Mouse (Mus musculus) embryonic facial prominence, embryonic 14.5 days (tissue): ENCODE measurements around the gene Aldh3a2. TPM values are rescaled to one million over a fixed set of nuclear protein-coding genes. Genes with fewer than 3 reads are reported as not detected.

Source experiments
- polyA plus RNA-seq: library from polyadenylated mRNA; unstranded; fragments of >200 nt; fragmentation: Nextera tagmentation; extraction: Ambion mirVana; gene quantifications from 2 replicates; pipeline ENCODE4 v1.2.1, GENCODE M21; 2014

Aldh3a2 gene
- polyA plus RNA-seq, 1 experiment from 2014 or later = 36.4 TPM

Other genes starting within 250 kb of the Aldh3a2 start
- gene Kcnj12, start 244.9 kb downstream of the Aldh3a2 start, polyA plus RNA-seq = 1.5 and 1.6 TPM in 2 replicates
- gene Tnfrsf13b, start 140.7 kb downstream of the Aldh3a2 start, polyA plus RNA-seq = 2.9 and 3.0 TPM in 2 replicates
- 149 and 174 TPM in 2 replicates for gene Usp22, start 92.4 kb downstream of the Aldh3a2 start, polyA plus RNA-seq
- gene Aldh3a1, start 59.9 kb downstream of the Aldh3a2 start, polyA plus RNA-seq = 1.7 and 2.5 TPM in 2 replicates
- gene Slc47a2, start 75.4 kb upstream of the Aldh3a2 start, polyA plus RNA-seq = 0.29 TPM in 1 of 2 replicates, not detected in the other
- gene Slc47a1, start 110.9 kb upstream of the Aldh3a2 start, polyA plus RNA-seq = 1.4 and 2.3 TPM in 2 replicates
- 0.78 and 1.0 TPM in 2 replicates for gene Rnf112, start 186.7 kb upstream of the Aldh3a2 start, polyA plus RNA-seq
- gene Mfap4, start 218.0 kb upstream of the Aldh3a2 start, polyA plus RNA-seq = 420 and 428 TPM in 2 replicates
- gene Mapk7, start 226.9 kb upstream of the Aldh3a2 start, polyA plus RNA-seq = 49.6 and 59.2 TPM in 2 replicates
- gene B9d1, start 237.7 kb upstream of the Aldh3a2 start, polyA plus RNA-seq = 32.5 and 37.5 TPM in 2 replicates